Mouse (Mus musculus) neural tube, embryonic 11.5 days (tissue): Measurements from ENCODE around the gene Crocc. TPM values are rescaled to one million over a fixed set of nuclear protein-coding genes. Genes with fewer than 3 reads are reported as not detected.
A peak's percentile ranks its signal among the peaks of the same experiment; 100 is the strongest.

Source experiments
- ATAC-seq: fragments of 200-750 bp; cut with Nextera tagmentation; 2 replicates; pipeline ENCODE4 v1.8.0; 2017; ENCODE audit warnings: moderate number of reproducible peaks, mild to moderate bottlenecking, moderate TSS enrichment, moderate library complexity; ENCODE audit not compliant: insufficient read depth, low FRiP score, low TSS enrichment
- DNase-seq: peaks from one replicate; pipeline ENCODE4 v3.0.0-alpha.2; 2015; ENCODE audit warnings: low spot score
- H3K27ac ChIP-seq: fragments of 300-500 bp; sonication (generic); 2 replicates; pipeline ENCODE4 v1.5.1; 2014; ENCODE audit warnings: low read depth, mild to moderate bottlenecking, low read length
- H3K27me3 ChIP-seq: fragments of 300-500 bp; sonication (generic); 2 replicates; pipeline ENCODE4 v1.6.1; 2014; ENCODE audit warnings: mild to moderate bottlenecking, low read length, mixed read lengths; ENCODE audit not compliant: control insufficient read depth, insufficient read depth
- H3K36me3 ChIP-seq: fragments of 300-500 bp; sonication (generic); 2 replicates; pipeline ENCODE4 v1.6.1; 2014; ENCODE audit warnings: mild to moderate bottlenecking, low read length, moderate library complexity, mixed read lengths; ENCODE audit not compliant: control insufficient read depth, insufficient read depth
- H3K4me1 ChIP-seq: fragments of 300-500 bp; sonication (generic); 2 replicates; pipeline ENCODE4 v1.6.1; 2014; ENCODE audit warnings: low read length, mixed read lengths; ENCODE audit not compliant: control insufficient read depth, insufficient read depth
- H3K4me2 ChIP-seq: fragments of 300-500 bp; sonication (generic); 2 replicates; pipeline ENCODE4 v1.6.1; 2014; ENCODE audit warnings: low read depth, mild to moderate bottlenecking, moderate library complexity
- H3K4me3 ChIP-seq: fragments of 300-500 bp; sonication (generic); 2 replicates; pipeline ENCODE4 v1.5.1; 2014; ENCODE audit warnings: low read depth, low read length
- H3K9ac ChIP-seq: fragments of 300-500 bp; sonication (generic); 2 replicates; pipeline ENCODE4 v1.6.1; 2014; ENCODE audit warnings: mild to moderate bottlenecking, low read length
- H3K9me3 ChIP-seq: fragments of 300-500 bp; sonication (generic); 2 replicates; pipeline ENCODE4 v1.6.1; 2016; ENCODE audit warnings: low read length; ENCODE audit not compliant: control insufficient read depth
- WGBS: fragments of 180-500 bp; shearing (Covaris S2); extraction: QIAGEN DNeasy Blood & Tissue Kit; methylation state at CpG from one replicate; pipeline ENCODE4 v1.1.7; 2014; 5-methylcytosine and 5-hydroxymethylcytosine counted together
- polyA plus RNA-seq: library from polyadenylated mRNA; unstranded; fragments of >200 nt; fragmentation: Nextera tagmentation; extraction: Ambion mirVana; gene quantifications from 2 replicates; pipeline ENCODE4 v1.2.1, GENCODE M21; 2014

Crocc gene
- polyA plus RNA-seq, 1 experiment from 2014 or later = 10.3 TPM

DNA sequence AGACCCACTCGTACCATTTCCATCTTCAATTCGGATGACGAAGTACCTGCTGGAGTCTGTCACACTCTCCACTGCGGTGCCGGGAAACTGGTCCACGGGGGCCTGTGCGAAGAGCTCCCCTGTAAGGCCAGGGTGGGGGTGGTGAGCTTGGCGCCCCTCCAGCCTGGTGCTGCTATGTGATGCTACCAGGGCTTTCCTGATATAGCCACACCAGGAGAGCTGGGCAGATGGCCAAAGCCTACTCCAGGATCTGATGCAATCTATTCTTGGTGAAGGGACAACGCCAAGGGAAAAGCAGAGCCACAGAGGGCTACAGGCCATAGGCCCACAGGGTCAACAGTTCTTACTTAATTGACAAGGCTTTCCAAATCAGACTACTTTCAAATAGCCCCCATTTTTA, 13.3 kb upstream of the Crocc start:
- H3K9me3 ChIP-seq = no peaks in the 10 kb centered on the region
- H3K4me3 ChIP-seq = no peak overlapping the region
- no peak for DNase-seq
- no peaks in the 10 kb centered on the region for H3K27me3 ChIP-seq
- ATAC-seq = no peak
- H3K4me2 ChIP-seq = no peak overlapping the region
- H3K27ac ChIP-seq = no peak overlapping the region
- no peak overlapping the region for H3K9ac ChIP-seq
- peaks cover 7% of the 10 kb centered on the region for H3K4me1 ChIP-seq
- peaks cover 6% of the 10 kb centered on the region for H3K36me3 ChIP-seq
- 94% methylated on average over 9 of the region's 9 CpGs for WGBS

DNA sequence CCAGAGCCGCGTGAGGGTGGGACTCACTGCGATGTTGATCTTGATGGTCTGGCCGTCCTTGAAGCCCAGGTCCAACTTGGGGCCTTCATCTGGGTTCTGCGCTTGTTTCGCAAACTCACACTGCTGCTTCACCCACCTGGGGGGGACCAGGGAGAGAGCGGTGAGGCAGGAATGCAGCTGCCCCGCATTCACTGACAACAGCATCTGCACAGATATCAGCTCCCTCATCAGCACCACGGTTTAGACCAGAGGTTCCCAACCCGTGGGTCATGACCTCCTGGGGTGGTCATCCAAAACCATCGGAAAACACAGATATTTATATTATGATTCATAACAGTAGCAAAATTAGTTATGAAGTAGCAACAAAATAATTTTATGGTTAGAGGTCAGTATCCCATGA, 12.2 kb upstream of the Crocc start:
- Histone ChIP-seq H3K27ac (no peak overlapping the region), H3K4me1 (peaks cover 7% of the 10 kb centered on the region), H3K36me3 (peaks cover 17% of the 10 kb centered on the region), H3K9ac (no peak overlapping the region), H3K4me2 (no peak overlapping the region), H3K4me3 (no peak overlapping the region), H3K27me3 (no peaks in the 10 kb centered on the region), H3K9me3 (no peaks in the 10 kb centered on the region)
- ATAC-seq (no peak), DNase-seq (no peak)
- WGBS = 93% methylated on average over 11 of the region's 11 CpGs

DNA sequence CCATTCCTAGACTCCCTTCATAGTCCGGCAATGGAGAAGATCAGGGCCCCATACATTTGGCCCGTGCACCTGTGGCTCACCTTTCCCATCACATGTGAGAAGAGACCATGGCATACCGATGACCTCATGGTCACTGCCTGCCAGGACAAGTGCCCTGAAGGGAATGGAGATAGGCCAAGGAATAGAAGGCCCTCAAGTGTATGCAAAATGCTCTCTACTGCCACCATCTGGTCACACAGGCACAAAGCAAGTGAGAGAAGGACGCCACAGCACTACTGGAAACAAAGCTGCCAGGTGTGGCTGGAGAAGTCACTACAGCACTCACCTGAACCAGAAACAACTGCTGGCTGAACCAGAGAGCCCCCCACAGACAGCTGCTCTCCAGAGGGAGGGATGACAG, 9.4 kb upstream of the Crocc start:
- H3K27ac ChIP-seq = no peak overlapping the region
- no peaks in the 10 kb centered on the region for H3K27me3 ChIP-seq
- DNase-seq (peak; percentile 65), ATAC-seq (no peak)
- H3K9me3 ChIP-seq = no peaks in the 10 kb centered on the region
- H3K4me3 ChIP-seq = no peak overlapping the region
- peaks cover 24% of the 10 kb centered on the region for H3K36me3 ChIP-seq
- 59% methylated on average over 4 of the region's 4 CpGs for WGBS
- H3K4me2 ChIP-seq = no peak overlapping the region
- H3K4me1 ChIP-seq = no peaks in the 10 kb centered on the region
- no peak overlapping the region for H3K9ac ChIP-seq

DNA sequence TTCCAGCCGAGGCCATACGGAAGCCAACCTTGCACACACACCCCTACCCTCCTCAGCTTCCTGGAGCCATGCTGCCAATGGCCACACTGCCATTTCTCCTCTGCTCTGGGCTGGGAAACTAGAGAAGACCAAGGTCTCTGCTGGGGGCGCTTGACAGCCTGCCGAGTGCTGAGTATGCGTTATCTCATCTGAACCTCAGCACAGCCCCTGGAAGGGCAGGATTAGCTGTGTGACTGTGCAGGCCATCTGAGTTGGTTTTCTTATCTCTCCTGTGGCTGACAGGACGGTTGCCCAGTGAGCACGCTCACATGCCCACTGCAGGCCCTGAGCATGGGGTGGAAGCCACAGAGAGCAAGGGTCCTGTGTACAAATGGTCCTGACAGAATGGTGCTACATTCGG, 8.3 kb upstream of the Crocc start:
- Histone ChIP-seq H3K36me3 (peaks cover 24% of the 10 kb centered on the region), H3K9me3 (no peaks in the 10 kb centered on the region), H3K27me3 (no peaks in the 10 kb centered on the region), H3K9ac (no peak overlapping the region), H3K27ac (no peak overlapping the region), H3K4me3 (no peak overlapping the region), H3K4me1 (no peaks in the 10 kb centered on the region), H3K4me2 (no peak overlapping the region)
- WGBS = 94% methylated on average over 8 of the region's 8 CpGs
- DNase-seq = no peak
- no peak for ATAC-seq

DNA sequence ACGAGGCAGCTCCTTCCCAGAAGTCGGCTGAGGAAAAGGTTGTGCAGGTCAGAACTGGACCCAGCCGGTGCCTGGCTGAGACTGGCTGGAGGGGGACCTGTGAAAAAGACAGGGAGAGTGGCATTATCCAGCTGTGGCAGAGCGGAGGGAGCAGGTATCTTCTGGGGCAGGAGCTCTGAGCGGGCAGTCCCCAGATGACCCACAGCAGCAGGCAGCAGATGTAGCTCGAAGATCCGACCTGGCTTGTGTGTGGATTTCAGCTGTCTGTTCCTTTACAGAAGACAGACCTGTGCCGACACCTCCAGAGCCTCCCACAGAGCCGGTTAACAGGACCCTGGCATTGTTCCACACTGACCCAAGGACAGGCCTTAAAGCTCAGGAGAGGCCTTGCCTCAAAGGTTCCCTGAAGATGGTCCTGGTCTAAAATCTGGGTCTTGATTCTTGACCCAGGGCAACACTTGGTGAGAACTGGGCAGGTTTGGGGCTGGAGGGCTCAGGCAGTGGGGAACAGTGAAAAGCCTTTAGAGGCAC, 7.2 kb upstream of the Crocc start:
- H3K9me3 ChIP-seq = no peaks in the 10 kb centered on the region
- ATAC-seq (no peak), DNase-seq (no peak)
- no peak overlapping the region for H3K4me3 ChIP-seq
- H3K36me3 ChIP-seq = peaks cover 24% of the 10 kb centered on the region
- H3K27me3 ChIP-seq = no peaks in the 10 kb centered on the region
- H3K27ac ChIP-seq = no peak overlapping the region
- 89% methylated on average over 9 of the region's 9 CpGs for WGBS
- no peaks in the 10 kb centered on the region for H3K4me1 ChIP-seq
- no peak overlapping the region for H3K4me2 ChIP-seq
- H3K9ac ChIP-seq = no peak overlapping the region

DNA sequence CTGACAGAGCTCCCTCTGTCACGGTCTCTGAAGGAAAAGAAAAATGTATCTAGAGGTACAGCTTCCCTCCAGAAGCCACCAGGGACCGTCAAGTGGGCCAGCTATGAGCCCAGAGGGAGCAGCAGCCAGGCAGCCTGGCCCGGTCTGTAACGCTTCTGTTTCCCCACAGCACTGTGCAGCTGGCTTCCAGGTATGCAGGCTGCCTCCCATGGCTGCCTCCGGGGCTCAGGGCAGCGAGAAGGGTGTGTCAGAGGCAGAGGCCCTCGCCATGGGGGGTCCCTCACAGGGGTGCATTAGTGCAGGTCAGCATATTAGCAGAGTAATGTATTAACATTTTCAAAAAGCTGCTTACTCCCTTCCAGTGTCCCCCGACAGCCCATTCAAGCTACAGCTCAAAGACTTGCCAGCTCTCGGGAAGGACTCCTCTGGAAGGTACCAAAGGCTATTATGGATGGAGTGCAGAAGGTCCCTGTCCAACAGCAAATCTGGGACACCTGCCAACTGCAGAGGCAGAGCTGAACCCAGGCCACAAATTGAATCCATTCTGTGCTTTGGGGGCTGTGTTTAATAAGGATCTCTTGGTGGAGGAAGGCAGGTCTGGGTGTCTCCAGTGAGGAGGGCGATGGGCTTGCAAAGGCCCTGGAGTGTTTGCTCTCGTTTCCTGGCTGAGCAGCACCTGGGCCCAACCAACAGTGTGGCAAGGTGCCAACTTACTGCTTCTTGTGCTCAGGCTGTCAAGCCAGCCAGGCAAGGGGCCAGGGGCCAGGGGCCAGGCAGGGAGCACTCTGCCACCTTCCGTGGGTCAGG, 6.6 kb upstream of the Crocc start:
- no peaks in the 10 kb centered on the region for H3K9me3 ChIP-seq
- H3K36me3 ChIP-seq = peaks cover 24% of the 10 kb centered on the region
- DNase-seq (no peak), ATAC-seq (no peak)
- H3K9ac ChIP-seq = no peak overlapping the region
- 90% methylated on average over 12 of the region's 12 CpGs for WGBS
- H3K27ac ChIP-seq = no peak overlapping the region
- no peaks in the 10 kb centered on the region for H3K27me3 ChIP-seq
- no peaks in the 10 kb centered on the region for H3K4me1 ChIP-seq
- H3K4me3 ChIP-seq = no peak overlapping the region
- H3K4me2 ChIP-seq = no peak overlapping the region

DNA sequence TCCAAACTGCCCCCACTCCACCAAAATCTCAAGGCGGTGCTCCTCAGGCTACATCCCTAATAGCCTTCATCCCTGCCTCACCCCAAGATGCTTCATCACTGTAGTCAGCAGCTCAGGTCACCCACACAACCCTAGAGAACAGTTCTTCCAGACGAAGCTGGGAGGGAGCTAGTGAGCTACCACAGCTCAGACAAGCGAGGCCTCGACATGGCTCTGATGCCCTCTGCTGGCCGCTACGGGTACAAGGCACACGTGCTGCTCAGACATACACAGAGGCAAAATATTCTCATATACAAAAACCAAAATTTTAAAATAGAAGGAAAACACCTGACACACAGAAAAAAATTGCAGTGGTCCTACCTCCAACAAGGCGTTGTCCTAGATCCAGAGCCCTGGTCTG, 4.8 kb upstream of the Crocc start:
- no peak overlapping the region for H3K27ac ChIP-seq
- DNase-seq = peak; percentile 87
- no peak overlapping the region for H3K9ac ChIP-seq
- no peak overlapping the region for H3K4me3 ChIP-seq
- ATAC-seq = 0 out of 2 replicates have a peak, but pooled peaks have one; percentile 8
- WGBS = 3% methylated on average over 8 of the region's 8 CpGs
- H3K4me2 ChIP-seq = no peak overlapping the region
- H3K9me3 ChIP-seq = no peaks in the 10 kb centered on the region
- H3K4me1 ChIP-seq = no peaks in the 10 kb centered on the region
- peaks cover 24% of the 10 kb centered on the region for H3K36me3 ChIP-seq
- H3K27me3 ChIP-seq = no peaks in the 10 kb centered on the region

DNA sequence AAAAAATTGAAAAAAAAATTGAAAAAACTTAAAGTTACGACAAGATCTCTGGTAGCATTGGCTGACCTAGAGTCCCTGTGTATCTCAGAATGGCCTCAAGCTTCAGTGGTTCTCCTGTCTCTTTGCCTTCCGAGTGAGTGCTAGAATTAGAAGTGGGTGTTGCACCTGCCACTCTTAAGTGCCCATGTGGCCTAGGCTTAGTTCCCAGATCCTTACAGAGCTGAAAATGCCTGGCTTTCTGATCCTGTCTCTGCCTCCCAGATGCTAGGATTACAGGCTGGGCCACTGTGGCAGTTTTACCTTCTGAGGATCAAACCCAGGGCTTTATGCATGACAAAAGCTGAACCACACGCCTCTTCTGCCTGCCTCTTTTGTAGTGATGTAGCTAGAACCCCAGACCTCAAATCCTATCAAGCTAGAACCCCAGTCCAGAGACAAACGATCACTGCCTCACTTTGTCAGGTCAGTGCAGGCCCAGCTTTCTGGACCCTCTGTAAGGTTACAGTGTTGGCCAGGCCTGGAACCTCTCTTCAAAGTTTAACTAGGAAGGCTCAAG, 3.8 kb upstream of the Crocc start:
- ATAC-seq = no peak
- no peak for DNase-seq
- no peaks in the 10 kb centered on the region for H3K27me3 ChIP-seq
- 87% methylated on average over 4 of the region's 4 CpGs for WGBS
- H3K36me3 ChIP-seq = peaks cover 20% of the 10 kb centered on the region
- H3K4me1 ChIP-seq = peaks cover 6% of the 10 kb centered on the region; the same call in 1 of the 2 replicates
- no peak overlapping the region for H3K9ac ChIP-seq
- H3K9me3 ChIP-seq = no peaks in the 10 kb centered on the region
- no peak overlapping the region for H3K27ac ChIP-seq
- H3K4me2 ChIP-seq = no peak overlapping the region
- no peak overlapping the region for H3K4me3 ChIP-seq
